8 mouse cellular contexts compared by ENCODE assay signal in genomic region chr17:47139730-47140231, GRCm38 (mm10).
A peak's percentile ranks its signal among the peaks of the same experiment; 100 is the strongest.
DNase-seq lines count a peak whose midpoint lies in the region.

No protein-coding gene starts in this region.

- DNase-seq in R1 (ENCODE audit: low read depth, low spot score) = peak; percentile 97
- peak; percentile 79 to 89 for DNase-seq in cerebellum, postnatal 4 days (ENCODE audit: low spot score in 2 of 2)
- peak; percentile 86 for DNase-seq in gastrocnemius, postnatal 10 days
- DNase-seq in induced T-regulatory cell, adult 2 months (ENCODE audit: low read depth) = peak; percentile 92
- peak; percentile 93 for DNase-seq in left cerebral cortex, adult 9 months (ENCODE audit: low spot score in 2 of 2)
- peak; percentile 97 to 98 for DNase-seq in right cerebral cortex, postnatal 10 days (ENCODE audit: low spot score in 2 of 2)
- peak; percentile 92 for DNase-seq in urinary bladder, postnatal 14 days (ENCODE audit: low spot score)

- peaks cover 28% of the 10 kb centered on the region for H3K27me3 ChIP-seq in megakaryocyte, embryonic 14.5 days (replicated peaks)

- no peaks in the 10 kb centered on the region for H3K9me3 ChIP-seq in megakaryocyte, embryonic 14.5 days

- H3K36me3 ChIP-seq in megakaryocyte, embryonic 14.5 days (replicated peaks; ENCODE audit: low read length) = no peaks in the 10 kb centered on the region

- peaks cover 47% of the 10 kb centered on the region for H3K4me1 ChIP-seq in megakaryocyte, embryonic 14.5 days

- H3K4me3 ChIP-seq in megakaryocyte, embryonic 14.5 days (replicated peaks) = peak overlapping the region; percentile 95

Comparison
In these comparisons a context has a peak if more than half of its experiments do, and no peak if none do; other contexts are left out.
1. Peak in every context shown above with its lines: DNase-seq and H3K4me3 ChIP-seq.